ENCODE assay signal across 9 mouse cellular contexts in genomic region chr8:121694453-121694852, GRCm38 (mm10). TPM values are rescaled to one million over a fixed set of nuclear protein-coding genes. Genes with fewer than 3 reads are reported as not detected.
A peak's percentile ranks its signal among the peaks of the same experiment; 100 is the strongest.
DNase-seq lines count a peak whose midpoint lies in the region; ATAC-seq and TF ChIP-seq lines count a peak whose summit lies in the region.
"Had no signal": no experiment of that assay in that cellular context is flagged by ENCODE, and none has a peak within 500 bp of the region (broad histone marks: within the 10 kb centered on the region; RNA-seq: fewer than 3 reads in every experiment).

No protein-coding gene starts in this region.

- H3K79me2 ChIP-seq in C2C12 (ENCODE audit: control insufficient read depth, insufficient read depth): no peaks in the 10 kb centered on the region

- H3K27ac ChIP-seq in kidney, embryonic 14.5 days (ENCODE audit: low read depth, low read length): no peak overlapping the region
- no peak overlapping the region for H3K27ac ChIP-seq in limb, embryonic 10.5 days
- H3K27ac ChIP-seq: embryonic facial prominence, embryonic 12.5 days had no signal

- 51% methylated on average over 4 of the region's 4 CpGs for WGBS in kidney, embryonic 14.5 days
- WGBS in limb, embryonic 10.5 days: 53% methylated on average over 4 of the region's 4 CpGs

- H3K4me2 ChIP-seq in kidney, embryonic 14.5 days (replicated peaks; ENCODE audit: low read depth, low read length): no peak overlapping the region
- H3K4me2 ChIP-seq: embryonic facial prominence, embryonic 12.5 days had no signal

- H3K36me3 ChIP-seq in kidney, embryonic 14.5 days (ENCODE audit: control insufficient read depth, insufficient read depth, low read length): no peaks in the 10 kb centered on the region
- H3K36me3 ChIP-seq in C2C12 (ENCODE audit: control insufficient read depth, insufficient read depth): no peaks in the 10 kb centered on the region
- no peaks in the 10 kb centered on the region for H3K36me3 ChIP-seq in limb, embryonic 10.5 days
- H3K36me3 ChIP-seq: embryonic facial prominence, embryonic 12.5 days had no signal

- no peak overlapping the region for H3K9ac ChIP-seq in kidney, embryonic 14.5 days (ENCODE audit: low read depth, low read length)
- H3K9ac ChIP-seq: embryonic facial prominence, embryonic 12.5 days had no signal

- H3K9me3 ChIP-seq in kidney, embryonic 14.5 days (ENCODE audit: control insufficient read depth, low read length): no peaks in the 10 kb centered on the region
- no peaks in the 10 kb centered on the region for H3K9me3 ChIP-seq in limb, embryonic 10.5 days (replicated peaks)
- H3K9me3 ChIP-seq: embryonic facial prominence, embryonic 12.5 days had no signal

- DNase-seq in kidney, adult 11 months: peak; percentile 27
- peak; percentile 63 for DNase-seq in R1 (ENCODE audit: low read depth, low spot score)
- peak; percentile 88 to 91 for DNase-seq in cerebellum, postnatal 14 days
- peak; percentile 65 for DNase-seq in limb, embryonic 10.5 days (ENCODE audit: low spot score)
- peak; percentile 33 to 82 for DNase-seq in spleen, postnatal 4 days (ENCODE audit: low spot score in 2 of 2)

- ATAC-seq in kidney, embryonic 14.5 days (ENCODE audit: low FRiP score, low TSS enrichment): no peak
- ATAC-seq in activated CD4-positive, CD25-positive, alpha-beta regulatory T cell, adult 4 months: no peak

- H3K4me3 ChIP-seq in kidney, embryonic 14.5 days (ENCODE audit: low read length): no peak overlapping the region
- no peak overlapping the region for H3K4me3 ChIP-seq in C2C12 (ENCODE audit: insufficient read depth, poor library complexity, severe bottlenecking)
- H3K4me3 ChIP-seq in limb, embryonic 10.5 days: no peak overlapping the region
- H3K4me3 ChIP-seq: embryonic facial prominence, embryonic 12.5 days had no signal

- H3K79me3 ChIP-seq in C2C12 (ENCODE audit: low read depth): no peaks in the 10 kb centered on the region

- H3K27me3 ChIP-seq in kidney, embryonic 14.5 days (ENCODE audit: control insufficient read depth, insufficient read depth, low read length): no peaks in the 10 kb centered on the region
- H3K27me3 ChIP-seq in C2C12 (ENCODE audit: control insufficient read depth, insufficient read depth, insufficient read length): no peaks in the 10 kb centered on the region
- H3K27me3 ChIP-seq in limb, embryonic 10.5 days (ENCODE audit: low read depth, poor library complexity, severe bottlenecking): no peaks in the 10 kb centered on the region
- H3K27me3 ChIP-seq: embryonic facial prominence, embryonic 12.5 days had no signal

- H3ac ChIP-seq in C2C12 (ENCODE audit: control insufficient read depth, insufficient read length, low read depth): no peak overlapping the region

- TF ChIP-seq CTCF in C2C12 (IDR thresholded peaks at IDR 0.05; ENCODE audit: control insufficient read depth, insufficient read depth, insufficient read length): peak; percentile 77

- peaks cover 6% of the 10 kb centered on the region; the same call in 1 of the 2 replicates for H3K4me1 ChIP-seq in kidney, embryonic 14.5 days (ENCODE audit: control insufficient read depth, insufficient read depth, low read length)
- peaks cover 20% of the 10 kb centered on the region for H3K4me1 ChIP-seq in limb, embryonic 10.5 days

TF ChIP-seq in C2C12, 6 proteins besides CTCF, POLR2A, EP300 and RAD21:
- no peak for TF ChIP-seq MYOG (IDR thresholded peaks at IDR 0.05; ENCODE audit: control insufficient read depth, extremely low read depth, insufficient read length)
- TF ChIP-seq FOSL1 (IDR thresholded peaks at IDR 0.05; ENCODE audit: insufficient read depth, low read length, poor library complexity, severe bottlenecking): no peak
- TF ChIP-seq MAX (IDR thresholded peaks at IDR 0.05): no peak
- TF ChIP-seq MYOD1 (IDR thresholded peaks at IDR 0.05; ENCODE audit: control insufficient read depth, insufficient read length, low read depth): no peak
- no peak for TF ChIP-seq USF1 (IDR thresholded peaks at IDR 0.05; ENCODE audit: low read depth)
- TF ChIP-seq CEBPB (IDR thresholded peaks at IDR 0.05; ENCODE audit: low read depth): no peak
TF ChIP-seq in C2C12: peak in this region for 0.

RNA-seq across cellular contexts. Expression of gene Jph3, which starts 35.0 kb away (rescaled TPM):
- 0.30 and 0.46 TPM in 2 replicates for polyA plus RNA-seq in kidney, embryonic 14.5 days (2014; fragmentation: Nextera tagmentation; extraction: Ambion mirVana)
- polyA plus RNA-seq in C2C12 (2012; fragmentation: generic; extraction: Trizol): 0.02 TPM
- 0.65 and 0.69 TPM in 2 replicates for polyA plus RNA-seq in limb, embryonic 10.5 days (2016; fragmentation: Nextera tagmentation; extraction: Ambion mirVana)
- polyA plus RNA-seq in activated CD4-positive, CD25-positive, alpha-beta regulatory T cell, adult 4 months (2017; shearing (Covaris generic)): under 1 TPM in 1 of 2 experiments, not detected in 1; 0.12 TPM

RNA-seq across cellular contexts. Expression of gene Zcchc14, which starts 41.8 kb away (rescaled TPM):
- polyA plus RNA-seq in kidney, embryonic 14.5 days (2014; fragmentation: Nextera tagmentation; extraction: Ambion mirVana): 19.3 and 26.9 TPM in 2 replicates
- polyA plus RNA-seq in C2C12 (2012; fragmentation: generic; extraction: Trizol): 18.2 TPM
- 13.8 and 15.2 TPM in 2 replicates for polyA plus RNA-seq in limb, embryonic 10.5 days (2016; fragmentation: Nextera tagmentation; extraction: Ambion mirVana)
- under 1 TPM in 1 of 2 experiments, not detected in 1; 0.21 TPM for polyA plus RNA-seq in activated CD4-positive, CD25-positive, alpha-beta regulatory T cell, adult 4 months (2017; shearing (Covaris generic))

Comparison
In these comparisons a context has a peak if more than half of its experiments do, and no peak if none do; other contexts are left out.
1. DNase-seq: peak in every context shown above with its lines; median percentile 90 in cerebellum, postnatal 14 days; 65 in limb, embryonic 10.5 days; 63 in R1; 58 in spleen, postnatal 4 days; 27 in kidney, adult 11 months.
2. RNA of gene Zcchc14, which starts 41.8 kb away (polyA plus RNA-seq): 19.3 to 26.9 TPM in kidney, embryonic 14.5 days, 18.2 TPM in C2C12 (single experiment) and 13.8 to 15.2 TPM in limb, embryonic 10.5 days; 0.21 TPM in activated CD4-positive, CD25-positive, alpha-beta regulatory T cell, adult 4 months; every median in the first group is over 10 times any median in the second.